Mouse (Mus musculus): ENCODE results near the gene Prdm1.

GRCm38 (mm10) chr10:44520189-44520588 is 8.1 kb downstream of the Prdm1 start:
- no peak for TF ChIP-seq CTCF (IDR thresholded peaks at IDR 0.05; ENCODE audit: low read depth)
- TF ChIP-seq EP300 (IDR thresholded peaks at IDR 0.05; ENCODE audit: low read depth) = no peak

Data from liver, postnatal 0 days (tissue).